Mouse (Mus musculus): ENCODE measurements around the gene Kcnq1. TPM values are rescaled to one million over a fixed set of nuclear protein-coding genes. Genes with fewer than 3 reads are reported as not detected.

Gene Kcnq1
- 10.5 and 13.8 TPM in 2 replicates for polyA plus RNA-seq (2015; fragmentation: Nextera tagmentation; extraction: Ambion mirVana)

GRCm38 (mm10) chr7:143106062-143106461 is at the start of gene Kcnq1:
TSS of gene Kcnq1 (plus strand) at chr7:143106362.
- H3K4me2 ChIP-seq (replicated peaks; ENCODE audit: low read depth): peak within 1 kb of the TSS; percentile 74
- H3K4me1 ChIP-seq (replicated peaks; ENCODE audit: control insufficient read depth, insufficient read depth, low read length): 0 out of 2 replicates have a peak, but pooled peaks cover under 1% of the 10 kb centered on the region
- no peaks in the 10 kb centered on the region for H3K36me3 ChIP-seq (ENCODE audit: control insufficient read depth, insufficient read depth)
- TF ChIP-seq CTCF (IDR thresholded peaks at IDR 0.05; ENCODE audit: low read depth): no peak
- peak within 1 kb of the TSS; percentile 41 for H3K4me3 ChIP-seq (ENCODE audit: low read depth, low read length)
- no peaks in the 10 kb centered on the region for H3K9me3 ChIP-seq (ENCODE audit: control insufficient read depth)
- WGBS: 61% methylated on average over 4 of the region's 4 CpGs
- peaks cover 22% of the 10 kb centered on the region for H3K27me3 ChIP-seq (replicated peaks; ENCODE audit: control insufficient read depth, insufficient read depth, low read length)
- no peak for ATAC-seq
- peak within 1 kb of the TSS; percentile 52 for H3K9ac ChIP-seq (ENCODE audit: low read depth, low read length)
- H3K27ac ChIP-seq (ENCODE audit: low read depth, low read length): peak within 1 kb of the TSS; percentile 50

GRCm38 (mm10) chr7:143057023-143057422 is 49.1 kb upstream of the Kcnq1 start:
- 47% methylated on average over 5 of the region's 5 CpGs for WGBS
- TF ChIP-seq CTCF (IDR thresholded peaks at IDR 0.05; ENCODE audit: low read depth): no peak

GRCm38 (mm10) chr7:143057667-143058220 is 48.4 kb upstream of the Kcnq1 start:
- Histone ChIP-seq H3K4me1 (replicated peaks; ENCODE audit: control insufficient read depth, insufficient read depth, low read length) (peaks cover 23% of the 10 kb centered on the region), H3K9ac (ENCODE audit: low read depth, low read length) (no peak overlapping the region), H3K27ac (ENCODE audit: low read depth, low read length) (peak overlapping the region; percentile 47), H3K36me3 (ENCODE audit: control insufficient read depth, insufficient read depth) (no peaks in the 10 kb centered on the region; the same call in none of the 2 replicates), H3K27me3 (replicated peaks; ENCODE audit: control insufficient read depth, insufficient read depth, low read length) (no peaks in the 10 kb centered on the region), H3K4me2 (replicated peaks; ENCODE audit: low read depth) (peak overlapping the region; percentile 44), H3K4me3 (ENCODE audit: low read depth, low read length) (no peak overlapping the region), H3K9me3 (ENCODE audit: control insufficient read depth) (no peaks in the 10 kb centered on the region)
- no peak for TF ChIP-seq CTCF (IDR thresholded peaks at IDR 0.05; ENCODE audit: low read depth)
- ATAC-seq: peak; percentile 51
- WGBS: 26% methylated on average over 9 of the region's 9 CpGs

More at GRCm38 (mm10) chr7:143057023-143057422, 49.1 kb upstream of the Kcnq1 start:
- Histone ChIP-seq H3K9me3 (ENCODE audit: control insufficient read depth) (no peaks in the 10 kb centered on the region), H3K36me3 (ENCODE audit: control insufficient read depth, insufficient read depth) (no peaks in the 10 kb centered on the region; the same call in none of the 2 replicates), H3K27ac (ENCODE audit: low read depth, low read length) (no peak overlapping the region), H3K4me1 (replicated peaks; ENCODE audit: control insufficient read depth, insufficient read depth, low read length) (peaks cover 23% of the 10 kb centered on the region), H3K9ac (ENCODE audit: low read depth, low read length) (no peak overlapping the region), H3K27me3 (replicated peaks; ENCODE audit: control insufficient read depth, insufficient read depth, low read length) (no peaks in the 10 kb centered on the region), H3K4me3 (ENCODE audit: low read depth, low read length) (no peak overlapping the region), H3K4me2 (replicated peaks; ENCODE audit: low read depth) (peak overlapping the region; percentile 44; the same call in 1 of the 2 replicates)
- no peak for ATAC-seq

DNA sequence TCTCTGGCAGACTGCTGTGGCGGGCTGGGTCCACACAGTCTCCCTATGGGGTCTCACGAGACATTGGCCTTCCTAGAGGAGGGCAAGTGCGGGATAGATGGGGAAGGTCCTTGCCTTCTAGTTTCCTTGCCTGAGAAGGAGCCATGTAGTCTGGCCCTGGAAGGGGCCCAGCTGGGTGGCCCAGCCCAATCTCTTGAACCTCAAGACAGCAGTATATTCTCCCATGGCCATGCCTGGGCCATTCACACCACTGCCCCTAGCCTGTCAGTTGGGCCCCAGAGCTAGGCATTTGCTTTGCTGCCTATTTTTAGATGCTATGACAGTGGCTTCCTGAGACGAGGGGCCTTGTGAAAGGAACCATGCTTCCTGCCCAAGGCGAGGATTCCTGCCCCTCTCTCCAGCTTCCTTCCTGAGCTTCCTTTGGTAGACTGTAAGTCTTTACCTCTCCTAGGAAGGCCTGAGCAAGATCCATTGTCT is 47.9 kb upstream of the Kcnq1 start:
- no peak for ATAC-seq
- 45% methylated on average over 5 of the region's 5 CpGs for WGBS
- no peak overlapping the region for H3K9ac ChIP-seq (ENCODE audit: low read depth, low read length)

GRCm38 (mm10) chr7:143059202-143059870 is 46.8 kb upstream of the Kcnq1 start:
- peak overlapping the region; percentile 8; the same call in 1 of the 2 replicates for H3K9ac ChIP-seq (ENCODE audit: low read depth, low read length)
- no peak for ATAC-seq
- H3K4me2 ChIP-seq (replicated peaks; ENCODE audit: low read depth): no peak overlapping the region
- TF ChIP-seq CTCF (IDR thresholded peaks at IDR 0.05; ENCODE audit: low read depth): no peak
- 59% methylated on average over 5 of the region's 5 CpGs for WGBS
- H3K4me1 ChIP-seq (replicated peaks; ENCODE audit: control insufficient read depth, insufficient read depth, low read length): peaks cover 23% of the 10 kb centered on the region
- H3K27me3 ChIP-seq (replicated peaks; ENCODE audit: control insufficient read depth, insufficient read depth, low read length): no peaks in the 10 kb centered on the region
- H3K27ac ChIP-seq (ENCODE audit: low read depth, low read length): no peak overlapping the region
- no peaks in the 10 kb centered on the region for H3K9me3 ChIP-seq (ENCODE audit: control insufficient read depth)
- H3K4me3 ChIP-seq (ENCODE audit: low read depth, low read length): no peak overlapping the region
- peaks cover 15% of the 10 kb centered on the region for H3K36me3 ChIP-seq (ENCODE audit: control insufficient read depth, insufficient read depth)

More for the DNA sequence above, 47.9 kb upstream of the Kcnq1 start:
- Histone ChIP-seq H3K27ac (ENCODE audit: low read depth, low read length) (peak overlapping the region; percentile 47), H3K27me3 (replicated peaks; ENCODE audit: control insufficient read depth, insufficient read depth, low read length) (no peaks in the 10 kb centered on the region), H3K36me3 (ENCODE audit: control insufficient read depth, insufficient read depth) (peaks cover 4% of the 10 kb centered on the region), H3K4me1 (replicated peaks; ENCODE audit: control insufficient read depth, insufficient read depth, low read length) (peaks cover 23% of the 10 kb centered on the region), H3K9me3 (ENCODE audit: control insufficient read depth) (no peaks in the 10 kb centered on the region), H3K4me3 (ENCODE audit: low read depth, low read length) (no peak overlapping the region), H3K4me2 (replicated peaks; ENCODE audit: low read depth) (peak overlapping the region; percentile 44)
- TF ChIP-seq CTCF (IDR thresholded peaks at IDR 0.05; ENCODE audit: low read depth): no peak

DNA sequence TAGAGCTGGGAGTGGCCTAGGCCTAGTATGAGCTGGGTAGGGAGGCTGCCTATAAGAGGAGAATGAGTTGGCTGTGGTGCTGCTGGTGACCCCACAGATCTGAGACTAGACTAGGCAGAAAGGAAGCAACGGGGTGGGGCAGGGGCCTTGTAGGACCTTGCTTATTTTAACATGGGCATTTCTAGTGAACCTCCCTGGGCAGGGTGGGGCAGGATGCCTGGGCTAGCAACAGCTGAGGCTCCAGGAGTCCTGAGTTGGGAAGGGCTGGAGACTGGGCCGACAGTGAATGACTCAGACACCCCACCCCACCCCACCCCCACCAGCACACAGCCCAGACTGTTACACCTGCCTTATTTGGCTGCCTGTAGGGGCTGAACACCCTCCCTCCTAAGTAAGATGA is 43.5 kb upstream of the Kcnq1 start:
- WGBS: 47% methylated on average over 2 of the region's 2 CpGs
- no peak overlapping the region for H3K9ac ChIP-seq (ENCODE audit: low read depth, low read length)
- no peak overlapping the region for H3K4me3 ChIP-seq (ENCODE audit: low read depth, low read length)
- 0 out of 2 replicates have a peak, but pooled peaks have one; percentile 11 for ATAC-seq
- H3K36me3 ChIP-seq (ENCODE audit: control insufficient read depth, insufficient read depth): peaks cover 46% of the 10 kb centered on the region
- no peak for TF ChIP-seq CTCF (IDR thresholded peaks at IDR 0.05; ENCODE audit: low read depth)
- H3K4me1 ChIP-seq (replicated peaks; ENCODE audit: control insufficient read depth, insufficient read depth, low read length): peaks cover 9% of the 10 kb centered on the region
- H3K27me3 ChIP-seq (replicated peaks; ENCODE audit: control insufficient read depth, insufficient read depth, low read length): no peaks in the 10 kb centered on the region
- no peak overlapping the region for H3K4me2 ChIP-seq (replicated peaks; ENCODE audit: low read depth)
- H3K9me3 ChIP-seq (ENCODE audit: control insufficient read depth): no peaks in the 10 kb centered on the region
- no peak overlapping the region for H3K27ac ChIP-seq (ENCODE audit: low read depth, low read length)
